Mouse (Mus musculus) C3H10T1/2 (cell line): ENCODE results near the gene Ppp2ca. TPM values are rescaled to one million over a fixed set of nuclear protein-coding genes. Genes with fewer than 3 reads are reported as not detected.

Source experiments
- polyA plus RNA-seq, 2 experiments: library from polyadenylated mRNA; unstranded; fragments of >200 nt; fragmentation: generic; extraction: Trizol; gene quantifications; one replicate each; pipeline ENCODE4 v1.2.1; 2012; ENCODE audit warnings: missing spikeins in 2 of 2

Ppp2ca gene
- 10 to 100 TPM in 1 of 2 experiments, 1 to 10 TPM in 1; 8.4 to 39.2 TPM for polyA plus RNA-seq

GRCm38 (mm10) chr11:52098398-52098946, at the start of gene Ppp2ca:
Gene Ppp2ca (plus strand): TSS chr11:52098681.

GRCm38 (mm10) chr11:52145428-52145827, 46.9 kb downstream of the Ppp2ca start, which contains the start of gene Olfr1373:
Gene Olfr1373 (minus strand): TSS chr11:52145528.

Other genes starting within 250 kb of the Ppp2ca start
- 10 to 100 TPM in 1 of 2 experiments, 1 to 10 TPM in 1; 4.3 to 12.8 TPM for gene Jade2, start 241.0 kb upstream of the Ppp2ca start, polyA plus RNA-seq
- gene Cdkn2aipnl, start 131.0 kb upstream of the Ppp2ca start, polyA plus RNA-seq = 10 to 100 TPM; 31.2 to 43.5 TPM
- gene Ube2b, start 97.9 kb upstream of the Ppp2ca start, polyA plus RNA-seq = 10 to 100 TPM in 1 of 2 experiments, 1 to 10 TPM in 1; 5.7 to 60.8 TPM
- gene Cdkl3, start 94.5 kb upstream of the Ppp2ca start, polyA plus RNA-seq = 1 to 10 TPM in 1 of 2 experiments, under 1 TPM in 1; 0.26 to 2.8 TPM
- gene Olfr1373, start 46.8 kb downstream of the Ppp2ca start, polyA plus RNA-seq = not detected
- not detected for gene Olfr1371, start 115.3 kb downstream of the Ppp2ca start, polyA plus RNA-seq
- gene Skp1a, start 133.3 kb downstream of the Ppp2ca start, polyA plus RNA-seq = 100 to 1,000 TPM in 1 of 2 experiments, 10 to 100 TPM in 1; 28.0 to 188 TPM
- 1 to 10 TPM; 2.7 to 4.8 TPM for gene Tcf7, start 184.3 kb downstream of the Ppp2ca start, polyA plus RNA-seq